In the genomic region with DNA sequence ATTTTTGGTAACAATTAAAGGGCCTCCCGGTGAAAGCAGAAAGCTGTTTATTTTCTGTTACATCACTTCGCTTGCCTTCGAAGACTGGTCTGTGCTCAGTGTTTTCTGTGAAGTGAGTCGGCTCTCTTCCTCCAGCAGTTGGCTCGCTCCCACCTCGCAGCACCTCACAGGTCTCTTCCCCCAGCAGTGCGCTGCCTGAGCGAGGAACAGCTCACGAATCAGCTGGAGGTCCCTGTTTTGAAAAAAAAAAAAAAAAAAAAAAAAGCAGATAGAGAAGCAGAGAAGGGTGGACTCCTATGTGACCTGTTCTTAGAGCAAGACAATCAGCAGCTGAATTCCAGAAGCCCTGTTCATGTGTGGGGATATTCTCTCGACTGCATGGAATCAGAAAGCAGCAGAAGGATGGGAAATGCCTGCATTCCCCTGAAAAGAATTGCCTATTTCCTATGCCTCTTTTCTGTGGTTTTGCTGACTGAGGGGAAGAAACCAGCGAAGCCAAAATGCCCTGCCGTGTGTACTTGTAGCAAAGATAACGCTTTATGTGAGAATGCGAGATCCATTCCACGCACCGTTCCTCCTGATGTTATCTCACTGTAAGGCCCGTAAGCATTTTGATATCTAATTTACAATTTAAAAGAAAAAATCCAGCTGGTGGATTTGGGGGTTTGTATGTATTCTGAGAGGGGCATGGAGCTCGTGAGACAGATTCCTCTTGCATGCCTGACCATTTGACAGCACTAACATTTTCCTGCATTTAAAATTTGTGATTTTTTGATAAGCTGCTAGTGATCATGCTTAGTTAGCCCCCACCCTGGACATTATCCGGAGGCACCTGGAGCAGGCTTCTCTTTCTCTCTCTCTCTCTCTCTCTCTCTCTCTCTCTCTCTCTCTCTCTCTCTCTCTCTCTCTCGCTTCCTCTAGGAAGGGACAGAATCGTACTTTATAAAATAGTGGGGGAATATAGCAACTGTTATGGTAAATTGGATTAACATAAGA, we compare ENCODE assay signal across 8 mouse cellular contexts. TPM values are rescaled to one million over a fixed set of nuclear protein-coding genes. Genes with fewer than 3 reads are reported as not detected.
DNase-seq lines count a peak whose midpoint lies in the region; ATAC-seq and TF ChIP-seq lines count a peak whose summit lies in the region.

A gene (plus strand): TSS at position 32 of the 996 bp plus-strand sequence.

- 23% methylated on average over 21 of the region's 21 CpGs for WGBS in lung, embryonic 14.5 days
- 21% methylated on average over 21 of the region's 21 CpGs for WGBS in lung, adult 2 months
- 30% methylated on average over 21 of the region's 21 CpGs for WGBS in hindbrain, embryonic 12.5 days
- WGBS in midbrain, embryonic 10.5 days: 23% methylated on average over 21 of the region's 21 CpGs

- H3K27ac ChIP-seq in lung, embryonic 14.5 days (ENCODE audit: low read depth): no peak within 1 kb of the TSS
- H3K27ac ChIP-seq in hindbrain, embryonic 12.5 days: peak within 1 kb of the TSS; percentile 64
- 0 out of 2 replicates have a peak within 1 kb of the TSS, but pooled peaks have one; percentile 4 for H3K27ac ChIP-seq in midbrain, embryonic 10.5 days (replicated peaks)

- no peaks in the 10 kb centered on the region for H3K36me3 ChIP-seq in lung, embryonic 14.5 days (ENCODE audit: insufficient read depth)
- H3K36me3 ChIP-seq in hindbrain, embryonic 12.5 days: no peaks in the 10 kb centered on the region
- H3K36me3 ChIP-seq in midbrain, embryonic 10.5 days: no peaks in the 10 kb centered on the region

- DNase-seq in lung, embryonic 14.5 days: no peak
- no peak for DNase-seq in lung, adult 2 months
- peak; percentile 82 for DNase-seq in cerebellum, postnatal 14 days
- peak; percentile 15 for DNase-seq in midbrain, embryonic 10.5 days (ENCODE audit: low spot score)
- DNase-seq in gastrocnemius, adult 18-20 months (ENCODE audit: low spot score): no peak
- no peak for DNase-seq in adrenal gland, adult 2 months
- no peak for DNase-seq in thymus, adult 18-20 months

- no peak within 1 kb of the TSS for H3K9ac ChIP-seq in lung, embryonic 14.5 days
- peak within 1 kb of the TSS; percentile 41 for H3K9ac ChIP-seq in hindbrain, embryonic 12.5 days

- no peaks in the 10 kb centered on the region for H3K4me1 ChIP-seq in lung, embryonic 14.5 days (ENCODE audit: insufficient read depth)
- H3K4me1 ChIP-seq in lung, adult 2 months (ENCODE audit: control insufficient read depth, insufficient read depth, low read length): no peaks in the 10 kb centered on the region
- 0 out of 2 replicates have a peak, but pooled peaks cover 4% of the 10 kb centered on the region for H3K4me1 ChIP-seq in hindbrain, embryonic 12.5 days
- H3K4me1 ChIP-seq in midbrain, embryonic 10.5 days: peaks cover 20% of the 10 kb centered on the region

- peak within 1 kb of the TSS; percentile 40; the same call in 1 of the 2 replicates for H3K4me2 ChIP-seq in lung, embryonic 14.5 days
- H3K4me2 ChIP-seq in hindbrain, embryonic 12.5 days (replicated peaks): peak within 1 kb of the TSS; percentile 47

- no peak for ATAC-seq in lung, embryonic 14.5 days (ENCODE audit: insufficient read depth)
- ATAC-seq in hindbrain, embryonic 12.5 days (ENCODE audit: low FRiP score): 0 out of 2 replicates have a peak, but pooled peaks have one; percentile 38

- TF ChIP-seq CTCF in lung, embryonic 14.5 days (IDR thresholded peaks at IDR 0.05; ENCODE audit: low read depth): no peak
- no peak for TF ChIP-seq CTCF in lung, adult 2 months (IDR thresholded peaks at IDR 0.05; ENCODE audit: insufficient read depth, low read length)

- H3K27me3 ChIP-seq in lung, embryonic 14.5 days (ENCODE audit: insufficient read depth, low read length): peaks cover 9% of the 10 kb centered on the region; the same call in 1 of the 2 replicates
- peaks cover 5% of the 10 kb centered on the region; the same call in 1 of the 2 replicates for H3K27me3 ChIP-seq in hindbrain, embryonic 12.5 days
- H3K27me3 ChIP-seq in midbrain, embryonic 10.5 days (ENCODE audit: low read depth, poor library complexity, severe bottlenecking): peaks cover 10% of the 10 kb centered on the region

- no peak for TF ChIP-seq POLR2A in lung, adult 2 months (IDR thresholded peaks at IDR 0.05; ENCODE audit: borderline replicate concordance, extremely low read depth, low read depth, low read length)

- H3K9me3 ChIP-seq in lung, embryonic 14.5 days (ENCODE audit: low read depth, low read length): no peaks in the 10 kb centered on the region
- no peaks in the 10 kb centered on the region for H3K9me3 ChIP-seq in hindbrain, embryonic 12.5 days (replicated peaks)
- H3K9me3 ChIP-seq in midbrain, embryonic 10.5 days (replicated peaks): no peaks in the 10 kb centered on the region

- no peak within 1 kb of the TSS; the same call in 1 of the 2 replicates for H3K4me3 ChIP-seq in lung, embryonic 14.5 days (ENCODE audit: low read depth, low read length)
- no peak within 1 kb of the TSS for H3K4me3 ChIP-seq in lung, adult 2 months (replicated peaks; ENCODE audit: extremely low read depth, low read depth, low read length)
- H3K4me3 ChIP-seq in hindbrain, embryonic 12.5 days: peak within 1 kb of the TSS; percentile 23
- peak within 1 kb of the TSS; percentile 41 for H3K4me3 ChIP-seq in midbrain, embryonic 10.5 days

RNA-seq across cellular contexts. Expression of the gene that starts here (rescaled TPM):
- polyA plus RNA-seq in lung, embryonic 14.5 days (2014; fragmentation: Nextera tagmentation; extraction: Ambion mirVana): 0.15 TPM in 1 of 2 replicates, not detected in the other
- 0.12 and 0.25 TPM in 2 replicates for polyA plus RNA-seq in lung, adult 2 months (2012; rRNA removed)
- 5.2 and 5.5 TPM in 2 replicates for polyA plus RNA-seq in hindbrain, embryonic 12.5 days (2016; fragmentation: Nextera tagmentation; extraction: Ambion mirVana)
- 2.4 and 2.8 TPM in 2 replicates for polyA plus RNA-seq in midbrain, embryonic 10.5 days (2016; fragmentation: Nextera tagmentation; extraction: Ambion mirVana)
- total RNA-seq in gastrocnemius, adult 18-20 months (2021): 1 to 10 TPM; 4.3 to 6.8 TPM
- 1 to 10 TPM in 1 of 2 experiments, under 1 TPM in 1; 0.43 to 1.8 TPM for total RNA-seq in adrenal gland, adult 2 months (2021)
- 0.09 TPM in 2 replicates for polyA plus RNA-seq in adrenal gland, adult 2 months (2012; rRNA removed)

Comparison
In these comparisons a context has a peak if more than half of its experiments do, and no peak if none do; other contexts are left out.
1. DNase-seq: peak in cerebellum, postnatal 14 days (2 of 2) and midbrain, embryonic 10.5 days (single experiment); none in lung, embryonic 14.5 days (single experiment), lung, adult 2 months (single experiment), gastrocnemius, adult 18-20 months (single experiment), adrenal gland, adult 2 months (single experiment) and thymus, adult 18-20 months (0 of 2).
2. H3K4me3 ChIP-seq: peak in hindbrain, embryonic 12.5 days (single experiment) and midbrain, embryonic 10.5 days (single experiment); none in lung, embryonic 14.5 days (single experiment) and lung, adult 2 months (single experiment).